Mouse (Mus musculus) heart, adult 11 months (tissue): ENCODE data around the gene Ubap1.

Experiments
- DNase-seq: peaks from one replicate; pipeline ENCODE4 v3.0.0; 2022

The Ubap1 gene

GRCm38 (mm10) chr4:41357154-41357553 lies 8.4 kb downstream of the Ubap1 start:
- DNase-seq: no peak

GRCm38 (mm10) chr4:41358669-41359068 lies 9.9 kb downstream of the Ubap1 start:
- no peak for DNase-seq

GRCm38 (mm10) chr4:41359358-41359757 lies 10.6 kb downstream of the Ubap1 start:
- no peak for DNase-seq

GRCm38 (mm10) chr4:41361059-41361458 lies 12.3 kb downstream of the Ubap1 start:
- DNase-seq: no peak

- DNase-seq: no peak
Observed at GRCm38 (mm10) chr4:41368198-41368597, 19.4 kb downstream of the Ubap1 start.

DNA sequence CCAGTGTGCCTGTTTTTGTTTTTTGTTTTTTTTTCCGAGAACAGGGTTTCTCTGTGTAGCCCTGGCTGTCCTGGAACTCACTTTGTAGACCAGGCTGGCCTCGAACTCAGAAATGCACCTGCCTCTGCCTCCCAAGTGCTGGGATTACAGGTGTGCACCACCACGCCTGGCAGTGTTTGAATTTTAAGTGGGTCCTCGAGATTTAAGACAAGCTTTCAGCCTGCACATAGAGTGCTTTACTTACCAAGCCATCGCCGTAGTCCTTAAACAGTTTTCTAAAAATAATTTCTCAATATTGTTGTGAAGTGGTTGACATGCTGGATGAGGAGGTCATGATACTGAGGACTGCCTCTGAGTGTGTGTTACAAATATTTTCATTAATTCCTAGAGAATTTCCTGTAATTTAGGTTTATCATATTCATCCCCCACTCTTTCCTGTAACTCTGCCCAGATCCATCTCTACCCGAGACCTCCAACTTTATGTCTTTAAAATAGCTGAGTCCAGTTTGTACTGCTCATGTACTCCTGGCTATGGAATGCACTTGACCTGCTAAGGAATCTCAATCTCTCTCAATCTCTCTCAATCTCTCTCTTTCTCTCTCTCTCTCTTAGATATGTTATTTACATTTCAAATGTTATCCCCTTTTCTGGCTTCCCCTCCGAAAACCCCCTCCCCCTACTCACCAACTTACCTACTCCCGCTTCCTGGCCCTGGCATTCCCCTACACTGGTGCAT lies 21.1 kb downstream of the Ubap1 start:
- no peak for DNase-seq

DNA sequence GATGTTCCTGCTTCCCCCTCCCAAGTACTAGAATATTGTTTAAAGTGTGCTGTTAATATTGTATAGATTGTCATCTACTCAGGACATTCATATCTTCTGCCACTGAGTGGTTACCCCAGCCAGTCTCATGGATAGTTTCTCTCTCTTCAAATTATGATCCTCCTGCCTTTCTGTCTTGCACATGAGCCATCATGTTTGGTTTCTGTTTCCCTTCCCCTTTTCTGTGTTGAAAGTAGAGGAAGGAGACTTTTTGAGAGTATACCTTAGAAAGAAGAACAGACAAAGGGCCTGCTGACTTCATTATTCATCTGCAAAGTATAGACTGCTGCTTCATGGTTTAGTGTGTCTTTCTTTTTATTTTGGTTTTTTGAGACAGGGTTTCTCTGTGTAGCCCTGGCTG lies 28.8 kb downstream of the Ubap1 start:
- DNase-seq: no peak

- no peak for DNase-seq
Observed at GRCm38 (mm10) chr4:41381213-41381950, 32.6 kb downstream of the Ubap1 start.

GRCm38 (mm10) chr4:41386412-41386975 lies 37.7 kb downstream of the Ubap1 start:
- DNase-seq: no peak

GRCm38 (mm10) chr4:41387755-41388469 lies 39.1 kb downstream of the Ubap1 start:
- DNase-seq: peak; percentile 94

- peak; percentile 93 for DNase-seq
Observed at GRCm38 (mm10) chr4:41388616-41389015, 39.8 kb downstream of the Ubap1 start.

DNA sequence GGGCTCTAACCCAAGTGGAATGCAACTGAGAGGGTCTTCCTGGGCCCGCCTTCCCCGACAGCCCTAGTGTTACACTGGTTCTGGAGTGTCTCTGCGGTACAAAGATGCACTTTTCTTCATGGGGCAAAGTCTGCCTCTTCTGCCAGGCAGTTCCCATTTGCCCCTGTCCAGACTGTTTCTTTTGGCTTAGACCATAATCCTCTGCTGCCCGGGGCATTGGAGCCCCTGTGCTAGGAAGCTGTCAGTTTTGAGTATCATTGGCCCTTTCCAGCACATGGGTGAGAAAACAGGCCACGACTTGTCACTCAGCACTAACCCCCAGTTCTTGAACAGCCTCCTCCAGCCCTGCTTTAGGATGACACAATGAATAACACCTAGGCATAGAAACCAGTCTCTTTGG lies 40.4 kb downstream of the Ubap1 start:
- DNase-seq: peak; percentile 86

- DNase-seq: peak; percentile 92
Observed at GRCm38 (mm10) chr4:41390122-41390521, 41.3 kb downstream of the Ubap1 start.

DNA sequence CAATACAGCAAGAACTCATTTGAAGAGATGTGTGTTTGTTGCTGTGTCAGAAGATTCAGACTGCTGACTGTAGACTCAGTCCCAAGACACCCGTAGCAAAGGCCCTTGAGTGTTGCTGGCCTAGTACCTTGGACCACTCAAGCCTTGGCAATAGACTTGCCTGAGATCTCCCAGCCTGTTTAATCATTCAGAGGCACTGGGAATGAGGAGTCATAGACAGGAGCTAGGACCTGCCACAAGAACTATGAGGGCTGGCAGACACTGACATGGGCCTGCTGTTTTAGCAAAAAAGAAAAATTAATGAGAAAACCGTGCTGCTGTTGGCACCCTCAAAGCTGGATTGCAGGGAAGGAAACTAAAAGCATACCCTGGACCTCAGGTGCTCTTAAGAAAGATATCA lies 42.2 kb downstream of the Ubap1 start:
- DNase-seq: no peak

DNA sequence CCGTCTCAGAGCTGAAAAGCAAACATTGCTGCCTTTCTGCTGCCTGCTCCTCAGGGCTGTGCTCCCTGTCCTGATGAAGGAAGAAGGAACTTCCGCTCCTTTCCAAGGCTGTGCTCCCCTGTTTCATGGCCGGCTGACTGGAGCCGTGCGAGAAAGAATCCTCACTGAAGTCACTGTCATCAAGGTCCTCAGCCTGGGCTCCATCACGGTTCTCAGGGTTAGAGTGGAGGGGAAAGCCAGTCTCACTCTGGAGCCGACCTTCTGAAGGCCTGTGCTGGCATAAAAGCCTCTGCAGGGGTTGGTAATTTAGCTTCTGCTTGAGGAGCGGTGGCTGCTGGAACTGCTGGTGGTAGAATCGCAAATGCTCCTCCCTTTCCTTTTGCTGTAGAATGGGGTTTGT lies 45.9 kb downstream of the Ubap1 start:
- DNase-seq: peak; percentile 80

- peak; percentile 73 for DNase-seq
Observed at GRCm38 (mm10) chr4:41398353-41398752, 49.6 kb downstream of the Ubap1 start.

DNA sequence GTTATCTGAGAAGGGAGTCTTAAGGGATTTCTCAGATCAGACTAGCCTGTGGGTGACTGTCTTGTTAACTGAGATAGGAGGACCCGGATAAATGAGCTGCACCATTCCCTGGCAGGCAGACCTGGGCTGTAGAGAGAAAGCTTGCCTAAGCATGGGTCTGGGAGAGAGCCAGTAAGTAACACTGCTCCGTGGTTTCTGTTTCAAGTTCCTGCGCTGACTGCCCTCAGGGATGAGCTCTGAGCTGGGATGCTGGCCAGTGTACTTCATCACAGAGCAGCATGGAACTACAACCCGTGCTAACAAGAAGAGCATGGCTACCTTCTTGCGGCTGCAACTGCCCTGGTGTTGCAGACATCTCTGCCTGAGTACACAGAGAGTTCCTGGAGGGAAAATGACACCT lies 51.1 kb downstream of the Ubap1 start:
- DNase-seq: peak; percentile 93

DNA sequence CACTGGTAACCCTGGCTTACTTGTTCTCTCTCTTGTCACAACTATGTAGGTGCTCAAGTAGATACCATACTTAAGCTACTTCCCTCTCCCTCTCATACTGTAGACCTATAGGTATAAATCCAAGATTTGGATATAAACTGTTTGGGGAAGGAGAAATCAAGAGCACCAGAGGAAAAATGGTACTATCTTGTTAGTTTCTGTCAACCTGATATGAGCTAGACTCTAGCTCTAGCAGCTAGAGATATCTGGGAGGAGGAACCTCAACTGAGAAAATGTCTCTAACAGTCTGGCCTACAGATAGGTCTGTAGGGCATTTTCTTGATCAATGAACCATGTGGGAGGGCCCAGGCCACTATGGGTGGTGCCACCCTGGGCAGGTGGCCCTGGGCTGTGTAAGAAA lies 52.4 kb downstream of the Ubap1 start:
- no peak for DNase-seq

DNA sequence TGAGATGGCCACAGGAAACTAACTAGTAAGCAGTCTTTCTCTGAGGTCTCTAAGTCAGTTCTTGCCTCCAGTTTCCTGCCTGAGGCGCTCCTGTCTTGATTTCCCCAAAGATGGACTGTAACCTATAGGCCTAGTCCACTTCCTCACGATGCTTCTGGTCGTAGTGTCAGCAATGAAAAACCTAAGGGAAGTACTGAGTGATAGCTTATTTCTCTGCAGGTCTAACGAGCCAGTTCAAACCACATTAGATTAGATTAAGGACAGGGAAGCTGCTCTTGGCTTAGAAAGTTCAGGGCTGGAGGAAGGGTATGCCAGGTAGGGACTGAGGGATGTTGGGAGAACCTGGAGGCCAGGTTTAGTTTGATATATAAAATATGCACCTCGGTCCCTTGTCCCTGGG lies 52.8 kb downstream of the Ubap1 start:
- DNase-seq: peak; percentile 77

GRCm38 (mm10) chr4:41406597-41406996 lies 57.8 kb downstream of the Ubap1 start:
- peak; percentile 64 for DNase-seq

DNA sequence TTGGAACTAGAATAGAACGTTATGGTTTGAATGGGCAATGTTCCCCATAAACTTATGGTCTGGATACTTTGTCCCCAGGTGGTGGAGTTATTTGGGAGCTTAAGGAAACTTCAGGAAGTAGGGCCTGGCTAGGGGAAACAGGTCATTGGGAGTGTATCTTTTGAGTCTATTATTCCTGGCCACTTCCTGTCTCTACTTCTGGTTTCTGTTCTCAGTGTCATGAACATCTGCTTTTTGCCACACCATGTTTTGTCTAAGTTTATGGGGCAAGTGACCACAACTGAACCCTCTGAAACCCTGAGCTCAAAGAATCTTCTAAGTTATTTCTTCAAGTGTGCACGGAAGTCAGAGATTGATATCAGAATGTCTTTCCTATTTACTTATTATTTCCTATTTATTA lies 58.6 kb downstream of the Ubap1 start:
- DNase-seq: no peak

- DNase-seq: no peak
Observed at GRCm38 (mm10) chr4:41409341-41409740, 60.5 kb downstream of the Ubap1 start.

- no peak for DNase-seq
Observed at GRCm38 (mm10) chr4:41416966-41417365, 68.2 kb downstream of the Ubap1 start.
